Mouse (Mus musculus): ENCODE results near the gene Tbc1d8.

Gene Tbc1d8

DNA sequence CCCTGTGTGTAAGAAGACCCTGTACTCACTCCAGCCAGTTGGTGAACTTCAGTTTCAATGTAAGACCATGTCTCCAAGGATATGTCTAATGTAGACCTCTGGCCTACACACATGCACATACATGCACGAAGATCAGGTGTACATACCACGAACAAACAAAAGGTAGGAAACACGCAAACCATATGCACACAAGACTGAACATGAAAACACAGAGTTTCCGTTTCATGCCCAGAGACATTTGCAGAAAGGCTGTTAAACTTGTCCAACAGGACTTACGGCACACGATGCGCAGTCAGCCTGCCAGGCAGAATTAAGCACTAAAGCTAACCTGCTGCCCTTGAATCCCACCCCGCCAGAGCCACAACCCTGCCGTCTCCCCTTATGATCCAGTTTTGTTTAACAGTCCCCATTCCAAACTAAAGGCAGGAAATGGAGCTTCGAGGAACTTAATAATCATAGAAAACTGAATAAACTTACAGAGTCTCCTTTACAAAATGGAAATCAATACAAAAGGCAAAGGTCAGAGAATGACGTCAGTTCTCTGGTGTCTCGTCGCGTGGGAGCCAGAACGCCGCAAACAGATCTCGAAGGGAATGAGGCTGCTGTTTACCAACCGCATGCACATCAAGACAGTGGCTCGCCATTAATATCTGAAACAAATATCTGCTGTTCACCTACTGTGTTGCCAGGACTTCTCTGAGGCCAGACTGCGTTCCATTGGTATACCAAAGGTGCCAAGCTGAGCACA, 33.1 kb downstream of the Tbc1d8 start:
- no peak for DNase-seq

GRCm38 (mm10) chr1:39443764-39444163, 34.8 kb downstream of the Tbc1d8 start:
- DNase-seq = peak; percentile 55 to 59

GRCm38 (mm10) chr1:39441686-39442085, 36.9 kb downstream of the Tbc1d8 start:
- no peak for DNase-seq

DNA sequence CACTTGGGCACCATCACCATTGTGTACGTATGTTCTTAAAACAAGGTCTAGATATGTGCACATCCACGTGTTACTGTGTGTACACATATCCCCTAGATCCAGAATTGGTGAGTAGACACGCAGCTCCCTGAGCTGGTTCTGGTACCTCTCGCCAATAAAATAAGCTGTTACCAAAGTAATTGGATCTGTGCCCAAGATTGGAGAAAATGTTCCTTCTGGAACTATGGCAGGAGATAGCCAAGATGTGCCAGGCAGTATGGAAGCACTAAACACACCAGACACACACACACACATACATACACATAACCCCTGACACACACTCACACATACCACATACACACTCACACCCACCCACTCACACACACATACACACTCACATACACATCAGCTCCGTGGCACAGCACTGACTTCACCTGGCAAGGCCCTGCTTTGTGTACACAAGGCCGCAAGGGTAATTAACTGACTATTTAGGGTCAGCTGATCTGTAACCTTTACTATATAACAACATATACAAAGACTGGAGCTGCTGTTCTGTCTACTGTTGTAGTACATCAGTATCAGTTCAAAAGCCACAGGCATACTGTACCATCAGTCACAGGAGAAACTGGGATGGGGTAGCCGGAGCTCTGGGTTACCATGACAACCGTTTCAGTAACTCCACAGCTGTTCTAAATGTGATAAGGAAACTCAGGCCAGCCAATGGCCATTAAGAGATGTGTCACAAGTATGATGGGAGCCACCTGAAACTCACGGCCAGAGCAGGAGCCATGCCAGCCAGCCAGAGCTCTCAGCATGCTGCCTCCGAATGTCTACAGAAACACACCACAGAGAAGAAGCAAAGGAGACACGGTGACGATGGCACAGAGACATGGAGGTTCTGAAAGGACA, 38.6 kb downstream of the Tbc1d8 start:
- peak; percentile 61 to 64 for DNase-seq

GRCm38 (mm10) chr1:39438629-39439028, 39.9 kb downstream of the Tbc1d8 start:
- no peak for DNase-seq

DNA sequence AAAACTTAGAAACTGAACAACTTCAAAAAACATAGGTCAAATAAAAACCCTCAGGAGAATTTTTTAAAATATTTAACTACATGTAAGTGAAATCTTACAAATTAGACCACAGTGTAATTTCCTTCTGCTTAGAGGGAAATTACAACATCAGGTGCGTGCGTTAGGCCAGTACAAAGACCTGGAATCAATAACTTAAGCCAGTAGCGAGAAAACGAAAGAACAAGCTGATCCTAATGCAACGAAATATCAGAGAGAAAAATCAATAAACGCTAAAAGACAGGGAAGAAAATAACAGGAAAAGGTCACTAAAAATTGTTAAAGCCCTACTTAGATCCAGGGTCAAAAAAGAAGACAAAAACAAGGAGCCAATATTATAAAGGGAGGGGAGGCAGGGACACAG, 44.3 kb downstream of the Tbc1d8 start:
- DNase-seq = no peak

- DNase-seq = no peak
Measured at GRCm38 (mm10) chr1:39430020-39430419, 48.5 kb downstream of the Tbc1d8 start.

DNA sequence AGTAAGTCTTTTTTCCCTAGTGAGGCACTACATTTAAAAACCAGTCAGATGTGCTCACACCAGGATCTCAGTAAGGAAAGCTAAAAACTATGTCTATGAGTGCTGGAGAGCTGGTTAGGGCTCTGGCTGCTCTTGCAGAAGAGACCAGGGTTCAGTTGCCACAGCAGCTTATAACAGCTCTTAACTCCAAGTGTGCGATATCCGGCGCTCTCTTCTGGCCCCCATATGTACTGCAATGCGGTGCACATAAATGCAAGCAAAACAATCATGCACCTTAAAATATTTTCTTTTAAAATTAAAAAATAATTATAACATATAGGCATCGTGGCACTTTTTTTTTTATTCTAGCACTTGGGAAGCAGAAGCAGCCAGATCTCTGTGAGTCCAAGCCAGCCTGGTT, 49.5 kb downstream of the Tbc1d8 start:
- no peak for DNase-seq

DNA sequence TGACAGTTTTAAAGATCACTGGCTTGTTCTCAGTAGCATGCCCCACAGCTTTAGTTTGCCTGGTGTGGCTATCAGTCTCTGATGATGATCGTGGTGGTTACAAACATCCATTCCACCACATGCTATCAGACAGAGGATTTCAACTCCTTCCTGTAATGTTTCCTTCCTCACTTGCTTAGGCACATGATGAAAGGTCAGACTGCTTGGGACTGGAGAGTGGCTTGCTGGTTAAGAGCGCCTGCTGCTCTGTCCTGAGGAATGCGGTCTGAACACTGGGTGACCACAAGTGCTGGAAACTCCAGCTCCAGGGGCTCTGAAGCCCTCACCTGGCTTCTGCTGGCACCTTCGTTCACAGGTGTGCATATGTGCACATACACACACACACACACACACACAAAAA, 50.3 kb downstream of the Tbc1d8 start:
- DNase-seq = no peak

GRCm38 (mm10) chr1:39425497-39425896, 53.1 kb downstream of the Tbc1d8 start:
- no peak for DNase-seq

- no peak for DNase-seq
Measured at GRCm38 (mm10) chr1:39420987-39421386, 57.6 kb downstream of the Tbc1d8 start.

DNA sequence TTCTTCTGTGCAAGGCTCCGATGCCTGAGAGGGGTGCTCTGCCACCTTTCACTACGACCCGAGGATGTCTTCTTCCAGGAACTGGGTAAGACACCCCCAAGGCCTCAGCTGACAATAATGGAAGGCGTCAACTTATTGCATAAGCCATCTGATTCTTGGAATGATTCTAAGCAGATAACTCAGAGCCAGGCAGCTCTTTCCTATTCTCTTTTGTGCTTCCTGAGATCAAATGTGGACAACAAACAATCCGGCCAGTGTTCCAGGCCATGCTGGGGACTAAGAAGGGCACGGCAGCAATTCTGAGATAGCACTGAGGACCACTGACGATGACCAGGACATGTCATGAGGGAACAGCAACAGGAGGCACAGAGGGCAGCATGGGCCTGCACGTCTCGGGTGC, 59.7 kb downstream of the Tbc1d8 start:
- DNase-seq = no peak

- DNase-seq = peak; percentile 41 to 54
Measured at GRCm38 (mm10) chr1:39417817-39418216, 60.7 kb downstream of the Tbc1d8 start.

GRCm38 (mm10) chr1:39410085-39410821, 68.3 kb downstream of the Tbc1d8 start:
- DNase-seq = no peak

- no peak for DNase-seq
Measured at GRCm38 (mm10) chr1:39408668-39409067, 69.9 kb downstream of the Tbc1d8 start.

- DNase-seq = no peak
Measured at GRCm38 (mm10) chr1:39408123-39408522, 70.4 kb downstream of the Tbc1d8 start.

DNA sequence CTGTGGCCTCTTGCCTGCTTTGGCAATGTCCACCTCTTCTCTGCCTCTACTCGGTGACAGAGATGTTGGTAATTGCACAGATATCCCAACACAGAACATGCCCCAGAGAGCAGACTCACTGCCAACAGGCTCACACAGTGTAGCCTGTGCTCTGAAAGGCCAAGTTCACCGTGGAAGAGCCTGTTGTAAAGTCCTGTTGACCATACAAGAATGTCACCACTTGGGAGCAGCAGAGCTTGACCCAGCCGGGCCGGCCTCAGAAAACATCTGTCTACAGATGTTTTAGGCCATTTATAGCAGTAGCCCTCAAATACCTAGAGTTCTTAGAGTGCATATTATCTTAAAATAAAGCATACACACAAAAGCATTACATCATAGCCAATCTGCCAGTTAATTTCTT, 71.4 kb downstream of the Tbc1d8 start:
- DNase-seq = no peak

DNA sequence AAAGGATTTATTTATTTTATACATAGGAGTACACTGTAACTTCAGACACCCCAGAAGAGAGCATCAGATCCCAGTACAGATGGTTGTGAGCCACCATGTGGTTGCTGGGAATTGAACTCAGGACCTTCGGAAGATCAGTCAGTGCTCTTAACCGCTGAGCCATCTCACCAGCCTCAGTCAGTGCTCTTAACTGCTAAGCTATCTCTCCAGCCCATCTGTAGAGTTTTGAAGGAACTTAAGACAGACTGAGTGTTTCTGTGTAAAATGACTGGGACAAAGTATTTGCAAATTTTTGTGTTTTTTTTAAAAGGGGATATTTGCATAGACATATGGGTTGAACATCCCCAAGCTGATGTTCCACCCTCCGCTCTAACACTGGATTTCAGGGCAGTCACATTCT, 78.4 kb downstream of the Tbc1d8 start:
- DNase-seq = no peak

DNA sequence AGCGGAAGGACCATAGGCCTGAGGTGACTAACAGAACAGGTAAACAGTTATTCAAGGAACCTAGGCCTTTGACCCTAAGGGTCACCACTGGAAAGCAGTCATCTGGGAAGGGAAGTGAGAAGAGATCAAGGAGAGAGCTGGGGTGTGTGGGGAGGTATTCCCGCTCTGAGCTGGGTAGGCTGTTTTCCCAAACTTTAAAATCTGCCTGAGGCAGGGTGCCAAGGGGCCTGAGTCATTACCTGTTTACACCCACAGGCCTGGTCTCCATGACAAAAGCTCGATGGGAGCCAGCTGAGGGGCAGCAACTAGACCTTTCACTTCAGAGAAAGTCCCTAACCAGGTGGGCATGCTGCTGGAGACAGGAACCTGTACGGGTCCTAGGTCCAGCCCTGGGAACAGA, 79.3 kb downstream of the Tbc1d8 start:
- no peak for DNase-seq

DNA sequence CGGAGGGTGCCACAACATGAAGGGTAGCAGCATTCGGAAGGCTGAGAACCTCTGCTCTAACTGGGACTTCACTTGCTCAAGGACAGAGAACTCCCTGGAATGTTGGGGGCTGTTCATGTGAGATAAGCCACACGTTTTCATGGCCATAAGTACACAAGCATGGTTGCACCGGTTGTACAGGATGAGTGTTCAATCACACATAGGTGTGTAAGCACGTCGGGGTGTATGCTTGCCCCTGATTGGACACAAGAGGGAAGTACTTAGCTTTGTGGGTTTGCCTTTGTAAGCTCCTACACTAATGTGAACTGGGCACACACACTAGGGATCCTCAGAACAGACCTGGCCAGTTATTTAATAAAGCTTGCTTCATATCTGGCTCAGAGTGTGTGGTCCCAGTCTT, 80.3 kb downstream of the Tbc1d8 start:
- DNase-seq = no peak

DNA sequence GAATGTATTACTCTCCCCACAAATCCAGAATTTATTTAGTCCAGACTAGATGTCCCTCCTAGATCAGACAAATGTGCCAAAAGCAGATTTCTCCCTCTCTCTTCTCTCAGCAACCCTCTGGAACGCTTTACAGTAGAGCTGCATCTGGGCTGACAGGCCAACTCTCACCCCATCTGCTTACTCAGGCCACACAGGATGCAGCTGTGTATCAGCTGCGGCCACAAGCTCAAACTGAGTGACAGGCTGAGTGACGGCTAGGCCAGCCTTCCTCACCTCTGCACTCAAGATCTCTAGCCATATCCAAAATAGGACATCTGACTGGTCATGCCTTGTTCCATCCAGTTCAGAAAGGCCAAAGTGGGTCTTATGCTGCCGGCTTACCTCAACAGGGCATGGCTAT, 82.2 kb downstream of the Tbc1d8 start:
- no peak for DNase-seq

DNA sequence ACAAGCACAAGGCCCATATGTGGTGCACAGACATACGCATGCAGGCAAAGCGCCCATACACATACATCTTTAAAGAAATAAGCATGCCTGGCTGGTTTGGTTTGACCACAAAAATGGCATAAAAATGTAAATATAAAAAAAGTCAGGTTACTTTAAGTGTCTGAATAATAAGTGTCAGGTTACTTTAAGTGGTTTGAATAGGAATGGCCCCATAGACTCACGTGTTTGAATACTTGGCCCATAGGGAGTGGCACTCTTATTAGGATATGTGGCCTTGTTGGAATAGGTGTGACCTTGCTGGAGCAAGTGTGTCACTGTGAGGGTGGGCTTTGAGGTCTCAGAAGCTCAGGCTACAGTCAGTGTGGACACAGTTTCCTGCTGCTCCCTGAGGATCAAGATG, 83.9 kb downstream of the Tbc1d8 start:
- no peak for DNase-seq

DNA sequence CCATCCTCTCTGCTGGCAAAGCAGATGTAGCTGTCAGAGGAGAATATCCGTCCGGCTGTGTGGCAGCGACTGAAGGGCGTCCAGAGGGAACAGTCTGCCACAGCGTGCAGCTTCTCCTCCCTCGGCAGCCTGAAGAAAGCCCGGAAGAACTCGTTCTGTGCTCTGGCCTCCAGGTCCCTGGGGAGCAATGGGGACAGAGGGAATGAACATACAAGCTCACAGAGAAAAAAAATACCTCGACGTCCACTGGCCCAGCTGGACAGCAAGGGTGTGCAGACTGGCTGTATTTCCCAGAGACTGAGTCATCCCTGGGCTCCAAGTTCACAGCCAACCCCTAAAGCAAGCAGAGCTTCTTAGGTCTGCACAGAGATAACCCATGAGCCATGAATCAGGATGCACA, 84.5 kb downstream of the Tbc1d8 start:
- DNase-seq = no peak
